Mouse (Mus musculus): Measurements from ENCODE around the gene Rgs3. TPM values are rescaled to one million over a fixed set of nuclear protein-coding genes. Genes with fewer than 3 reads are reported as not detected.

The Rgs3 gene
- polyA plus RNA-seq, 1 experiment from 2014 or later: 49.0 TPM

Other genes with a start within 250 kb of the Rgs3 start
- 19.7 and 22.8 TPM in 2 replicates for gene Fkbp15, start 199.3 kb upstream of the Rgs3 start, polyA plus RNA-seq (2015; fragmentation: Nextera tagmentation; extraction: Ambion mirVana)
- 38.2 and 43.1 TPM in 2 replicates for gene Slc31a1, start 199.1 kb upstream of the Rgs3 start, polyA plus RNA-seq (2015; fragmentation: Nextera tagmentation; extraction: Ambion mirVana)
- gene Cdc26, start 151.2 kb upstream of the Rgs3 start, polyA plus RNA-seq (2015; fragmentation: Nextera tagmentation; extraction: Ambion mirVana): 144 and 153 TPM in 2 replicates
- 21.3 and 24.0 TPM in 2 replicates for gene Prpf4, start 151.1 kb upstream of the Rgs3 start, polyA plus RNA-seq (2015; fragmentation: Nextera tagmentation; extraction: Ambion mirVana)
- not detected in 2 replicates for gene Rnf183, start 124.6 kb upstream of the Rgs3 start, polyA plus RNA-seq (2015; fragmentation: Nextera tagmentation; extraction: Ambion mirVana)
- gene Wdr31, start 89.0 kb upstream of the Rgs3 start, polyA plus RNA-seq (2015; fragmentation: Nextera tagmentation; extraction: Ambion mirVana): 9.1 and 13.1 TPM in 2 replicates
- 0.49 and 0.56 TPM in 2 replicates for gene Bspry, start 79.8 kb upstream of the Rgs3 start, polyA plus RNA-seq (2015; fragmentation: Nextera tagmentation; extraction: Ambion mirVana)
- gene Hdhd3, start 56.4 kb upstream of the Rgs3 start, polyA plus RNA-seq (2015; fragmentation: Nextera tagmentation; extraction: Ambion mirVana): 10.5 and 11.2 TPM in 2 replicates
- 65.4 and 69.8 TPM in 2 replicates for gene Alad, start 39.9 kb upstream of the Rgs3 start, polyA plus RNA-seq (2015; fragmentation: Nextera tagmentation; extraction: Ambion mirVana)
- 112 and 113 TPM in 2 replicates for gene Pole3, start 34.8 kb upstream of the Rgs3 start, polyA plus RNA-seq (2015; fragmentation: Nextera tagmentation; extraction: Ambion mirVana)
- 0.80 and 1.1 TPM in 2 replicates for gene 4933430I17Rik, start 34.5 kb upstream of the Rgs3 start, polyA plus RNA-seq (2015; fragmentation: Nextera tagmentation; extraction: Ambion mirVana)

Measured in forebrain, embryonic 13.5 days (tissue).